Mouse (Mus musculus) lung, adult 18-20 months (tissue): ENCODE measurements at regions not wholly inside any gene's neighbourhood (a gene's known extent, or its start where the extent isn't known, plus 50 kb on each side); places are given as distances from the start of the nearest gene placed in this dataset.

ENCODE experiments used
- DNase-seq, 2 experiments: peaks; one replicate each; pipeline ENCODE4 v3.0.0; 2022; ENCODE audit warnings: mixed read lengths in 2 of 2

DNA sequence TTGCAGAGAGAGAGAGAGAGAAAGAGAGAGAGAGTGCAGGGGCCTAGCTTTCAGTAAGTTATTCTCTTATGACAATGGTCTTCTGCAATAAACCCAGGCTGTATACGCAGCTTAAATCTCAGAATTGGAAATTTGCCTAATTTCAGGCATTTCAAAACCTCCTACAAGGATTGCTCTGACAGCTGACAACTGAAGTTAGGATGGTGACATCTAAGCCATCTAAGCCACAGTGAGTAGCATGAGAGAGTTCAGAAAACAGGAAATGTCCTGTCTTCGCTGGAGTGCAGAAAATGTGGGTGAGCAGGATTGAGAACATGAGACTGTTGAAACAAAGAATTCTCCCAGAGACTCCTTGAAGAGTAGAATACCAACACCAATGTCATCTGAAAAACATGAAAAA lies 56.8 kb downstream of the Fam110c start:
- no peak for DNase-seq

DNA sequence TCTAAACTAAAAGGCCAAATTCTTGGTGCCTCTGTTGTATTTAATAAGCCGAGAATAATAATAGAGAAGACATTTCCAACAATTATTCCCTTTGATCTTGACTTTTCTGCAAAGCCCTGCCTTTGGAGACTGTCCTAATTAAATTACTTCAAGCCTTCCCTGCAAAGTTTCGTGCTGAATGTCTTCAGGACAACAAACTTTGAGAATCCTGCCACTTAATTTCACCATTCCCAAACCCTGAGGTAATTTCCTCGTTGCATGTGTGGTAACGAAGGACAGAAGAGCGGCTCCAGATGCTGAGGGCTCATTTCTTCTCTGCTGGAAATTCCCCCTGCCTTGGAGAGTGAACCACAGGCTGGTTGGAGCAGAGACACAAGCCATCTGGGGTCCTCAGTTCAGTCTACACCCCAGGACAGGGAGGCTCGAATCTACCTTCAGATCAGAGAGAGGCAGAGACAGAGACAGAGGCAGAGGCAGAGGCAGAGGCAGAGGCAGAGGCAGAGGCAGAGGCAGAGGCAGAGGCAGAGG lies 60.9 kb downstream of the Fam110c start:
- DNase-seq: peak in 1 of 2 experiments; percentile 6

DNA sequence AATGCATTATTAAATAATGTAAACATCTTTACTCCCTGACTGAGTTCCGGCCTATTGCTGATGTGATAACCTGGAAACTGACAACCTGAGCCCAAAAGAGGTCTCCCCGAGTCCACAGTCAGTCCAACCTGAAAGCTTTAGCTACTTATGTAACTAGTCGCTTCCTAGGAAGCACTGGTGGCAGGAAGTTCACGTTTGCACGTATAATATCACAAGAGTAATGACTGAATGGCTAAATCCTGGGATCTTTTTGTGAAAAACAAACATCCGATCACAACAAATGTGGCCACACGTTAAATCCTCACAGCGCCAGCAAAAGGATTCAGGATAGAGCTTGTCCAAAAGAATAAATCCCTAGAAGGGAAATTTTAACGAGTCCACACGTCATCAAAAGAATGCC lies 62.7 kb downstream of the Fam110c start:
- DNase-seq: no peak

DNA sequence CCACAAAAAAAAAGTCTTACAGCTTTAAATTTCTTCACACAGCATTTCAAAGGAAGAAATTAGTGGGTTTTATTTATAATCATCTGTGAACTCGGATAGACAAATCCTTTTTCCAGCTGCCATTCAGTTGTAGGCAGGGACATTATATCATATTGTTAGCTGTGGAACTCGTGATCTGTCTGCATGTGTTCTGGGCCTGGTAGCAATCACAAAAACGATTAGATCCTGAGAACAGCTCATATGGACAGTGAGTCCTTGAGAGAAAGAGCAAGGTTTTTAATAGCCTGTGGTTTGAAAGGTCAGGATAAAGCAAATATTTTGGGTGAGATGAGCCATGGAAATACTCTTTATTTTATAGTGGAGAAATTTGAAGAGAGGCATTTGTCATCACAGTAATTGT lies 63.2 kb downstream of the Fam110c start:
- no peak for DNase-seq

DNA sequence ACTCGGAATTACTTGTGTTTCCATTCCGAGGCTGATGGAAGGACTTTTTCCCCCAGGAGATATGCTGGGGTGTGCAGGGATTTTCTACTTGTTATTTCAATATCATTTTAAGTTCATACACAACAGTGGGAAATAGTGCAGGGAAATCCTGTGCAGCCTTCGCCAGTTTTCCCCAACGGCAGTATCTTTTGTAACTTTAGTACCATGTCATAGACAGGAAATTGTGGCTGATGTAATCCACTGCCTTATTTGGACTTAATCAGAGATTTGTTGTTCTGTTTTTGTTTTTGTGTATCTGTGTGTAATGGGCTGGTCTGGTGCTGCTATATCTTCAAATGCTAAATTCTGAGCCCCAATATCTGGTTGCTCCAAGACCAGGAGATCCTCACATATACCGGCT lies 63.8 kb downstream of the Fam110c start:
- DNase-seq: no peak

DNA sequence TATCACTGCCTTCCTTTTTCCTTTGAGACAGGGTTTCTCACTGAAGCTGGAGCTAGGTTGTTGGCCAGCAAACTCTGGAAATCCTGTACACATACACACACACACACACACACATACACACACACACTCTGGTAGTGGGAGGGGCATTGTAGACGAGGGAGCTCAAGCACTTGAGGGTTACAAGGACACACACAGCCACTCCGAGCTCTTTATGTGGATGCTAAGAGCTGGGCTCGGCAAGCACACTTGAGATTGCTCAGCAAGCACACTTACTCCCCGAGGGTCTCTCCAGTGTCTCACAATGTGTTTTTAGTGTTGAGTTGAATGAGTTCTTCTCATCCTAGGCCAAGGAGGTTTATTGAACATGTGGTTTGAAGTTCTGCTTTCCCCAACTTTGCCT lies 66.2 kb downstream of the Fam110c start:
- DNase-seq: peak; percentile 61 to 67

DNA sequence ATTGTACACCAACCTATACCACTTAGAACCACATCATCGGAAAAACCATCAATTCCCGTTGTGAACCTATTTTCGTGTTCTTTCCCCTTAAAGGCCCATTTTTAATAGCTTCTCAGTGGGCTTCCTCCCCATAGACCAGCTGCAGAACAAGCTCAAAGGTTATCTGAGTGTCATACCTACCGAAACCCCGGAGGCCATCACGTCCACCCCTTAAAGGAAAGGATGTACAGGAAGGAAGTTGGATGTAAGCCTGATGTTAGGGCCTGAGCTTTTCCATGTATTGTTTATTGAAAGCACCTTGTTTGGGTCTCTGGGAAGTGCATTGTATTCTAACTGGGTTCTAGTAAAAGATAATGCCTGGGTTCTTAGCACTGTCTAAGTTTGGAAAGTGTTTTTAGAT lies 69.6 kb downstream of the Fam110c start:
- DNase-seq: no peak

DNA sequence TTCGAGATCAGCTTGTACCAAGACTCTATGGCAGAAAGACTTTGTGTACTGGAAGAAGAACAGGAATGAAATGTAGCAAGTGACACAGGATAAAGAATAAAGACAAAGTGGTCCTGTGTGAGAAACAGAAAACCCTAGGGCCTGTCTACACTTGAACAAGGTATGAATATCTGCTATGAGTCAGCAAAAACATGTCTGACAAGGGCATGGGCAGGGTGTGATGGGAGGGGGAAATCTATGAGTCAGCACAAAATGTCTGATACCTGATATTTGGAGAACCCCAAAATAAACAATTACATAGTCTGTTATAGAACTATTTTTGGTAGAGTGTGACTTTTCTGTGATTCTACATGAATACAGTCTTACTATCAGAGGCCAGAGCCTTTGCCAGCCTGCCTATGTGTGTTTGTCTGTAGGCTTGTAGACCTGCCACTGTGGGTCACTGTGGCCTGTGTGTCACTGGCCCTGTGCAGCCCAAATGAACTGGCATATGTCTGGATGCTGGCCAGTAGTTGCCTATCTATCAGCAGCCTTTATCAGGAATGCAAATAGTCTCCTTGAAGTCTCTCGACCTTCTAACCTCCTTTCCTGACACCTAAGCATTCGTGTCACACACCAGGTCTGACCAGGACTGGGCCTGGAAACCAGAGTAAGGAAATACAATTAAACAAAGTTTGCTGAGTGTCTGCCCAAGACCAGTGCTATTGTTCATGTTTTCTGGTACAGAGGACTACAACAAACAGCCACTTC lies 71.5 kb downstream of the Fam110c start:
- DNase-seq: peak in 1 of 2 experiments; percentile 50

DNA sequence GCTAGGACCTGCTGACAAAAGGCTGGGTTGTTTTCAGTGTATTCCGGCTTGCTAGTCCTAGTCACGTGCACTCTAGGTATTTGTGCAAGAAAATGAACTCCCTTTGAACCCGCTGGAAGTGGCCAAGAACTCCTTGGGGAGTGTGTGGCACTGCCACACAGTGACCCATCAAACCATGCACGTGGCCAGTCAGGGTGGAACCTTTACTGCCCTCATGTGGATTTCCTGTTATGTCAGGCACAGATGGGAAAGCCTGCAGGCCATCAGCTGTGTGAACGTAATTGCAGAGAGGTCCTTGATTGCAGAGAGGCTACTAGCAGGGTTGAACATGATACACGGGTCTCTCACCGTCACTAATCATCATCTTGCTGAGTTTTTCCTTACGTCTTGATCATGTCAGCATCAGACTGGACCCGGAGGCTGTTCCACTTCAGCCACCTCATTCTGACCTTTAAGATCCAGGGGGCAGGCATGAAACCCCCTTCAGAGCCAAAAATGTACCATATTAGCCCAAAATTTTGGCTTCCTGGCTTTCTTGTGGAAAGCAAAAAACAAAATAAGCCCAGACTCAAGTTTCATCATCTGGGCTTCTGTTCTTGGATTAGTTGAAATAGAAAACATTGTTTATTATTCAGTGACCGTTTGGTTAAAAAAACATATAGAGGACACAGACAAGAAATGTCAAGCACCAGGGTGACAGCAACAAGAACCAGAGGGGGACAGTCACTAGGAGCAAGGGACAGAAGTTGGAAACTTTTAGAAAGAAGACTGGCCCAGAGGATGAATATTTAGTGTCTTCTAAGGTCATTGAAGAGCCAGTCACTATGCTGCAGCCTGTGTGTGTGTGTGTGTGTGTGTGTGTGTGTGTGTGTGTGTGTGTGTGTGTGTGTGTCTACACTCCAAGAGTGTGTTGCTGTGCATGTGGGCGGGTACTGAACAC lies 75.0 kb downstream of the Fam110c start:
- DNase-seq: peak in 1 of 2 experiments; percentile 41

DNA sequence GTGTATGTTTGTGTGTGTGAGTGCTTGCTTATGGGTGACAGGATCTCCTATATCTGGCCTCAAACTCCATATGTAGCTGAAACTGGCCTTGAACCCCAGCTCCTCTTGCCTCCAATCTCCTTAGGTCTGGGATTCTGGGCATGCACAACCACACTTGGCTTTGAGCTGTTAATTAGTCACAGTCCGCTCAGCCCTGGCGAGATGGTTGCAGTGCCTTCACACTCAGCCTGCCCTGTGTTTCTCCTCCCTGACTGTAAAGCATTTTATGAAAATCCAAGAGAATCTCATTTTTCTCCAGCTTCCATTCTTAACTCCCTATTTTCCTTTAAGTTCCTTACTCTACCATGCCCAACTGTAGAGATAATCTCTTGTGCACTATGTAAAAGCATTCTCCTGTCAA lies 80.1 kb downstream of the Fam110c start:
- DNase-seq: no peak

DNA sequence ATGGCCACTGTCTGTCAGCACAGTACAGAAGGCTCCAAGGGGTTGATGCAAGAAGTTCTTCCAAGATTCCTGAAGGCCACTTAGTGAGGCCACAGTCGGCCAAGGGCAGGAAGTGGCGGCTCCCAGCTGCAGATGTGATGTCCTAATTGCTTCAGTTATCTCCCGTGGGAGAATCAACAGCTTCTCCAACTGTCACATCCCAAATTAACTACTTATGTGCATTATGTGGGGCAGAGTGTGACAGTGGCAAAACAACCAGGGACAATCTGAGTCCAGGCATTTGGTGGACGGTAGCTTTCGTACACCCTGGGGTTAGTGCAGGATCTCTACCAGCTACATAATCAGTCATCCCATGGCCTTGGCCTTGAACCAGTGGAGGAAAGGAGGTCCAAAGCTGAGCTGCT lies 80.9 kb downstream of the Fam110c start:
- DNase-seq: no peak

DNA sequence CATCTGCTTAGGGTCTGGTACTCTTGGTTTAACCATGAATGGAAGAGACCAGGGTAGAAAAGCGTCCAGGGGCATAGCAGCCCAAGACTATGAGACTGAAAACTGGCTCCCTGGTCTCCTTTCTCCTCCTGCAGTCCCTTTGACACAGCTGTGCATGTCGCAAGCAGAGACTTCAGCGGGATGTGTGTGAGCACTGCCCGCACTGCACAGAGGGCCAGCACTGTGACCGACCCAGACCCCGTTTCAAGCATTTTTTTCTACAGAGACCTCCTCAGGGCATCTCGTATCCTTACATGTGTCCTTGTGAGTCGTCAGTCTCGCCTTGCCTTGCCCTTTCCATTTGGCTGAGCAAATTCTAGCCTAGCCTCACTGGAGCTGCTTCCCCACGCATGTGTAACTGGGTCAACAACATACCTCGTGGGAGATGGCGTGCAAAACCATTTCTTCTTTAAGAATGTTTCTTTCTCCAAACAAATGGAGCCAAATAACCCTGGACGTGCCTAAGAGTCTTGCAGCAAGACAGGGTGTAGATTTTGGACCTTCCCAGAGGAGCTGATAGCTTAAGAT lies 82.6 kb downstream of the Fam110c start:
- DNase-seq: no peak

DNA sequence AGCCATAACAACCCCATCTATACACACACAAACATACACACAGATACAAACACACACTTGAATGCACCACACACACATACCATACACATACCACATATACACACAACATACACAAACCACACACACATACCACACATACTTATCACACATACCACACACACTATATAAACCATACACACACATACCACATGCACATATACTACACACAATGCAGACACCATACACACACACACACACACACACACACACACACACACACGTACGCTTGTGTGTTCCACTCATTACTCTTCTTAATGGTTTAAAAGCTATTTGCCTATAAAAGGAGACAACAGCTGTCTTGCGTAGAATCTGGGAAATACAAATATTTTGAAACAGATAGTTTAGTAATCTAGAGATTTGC lies 83.1 kb upstream of the Gm6993 start:
- no peak for DNase-seq

DNA sequence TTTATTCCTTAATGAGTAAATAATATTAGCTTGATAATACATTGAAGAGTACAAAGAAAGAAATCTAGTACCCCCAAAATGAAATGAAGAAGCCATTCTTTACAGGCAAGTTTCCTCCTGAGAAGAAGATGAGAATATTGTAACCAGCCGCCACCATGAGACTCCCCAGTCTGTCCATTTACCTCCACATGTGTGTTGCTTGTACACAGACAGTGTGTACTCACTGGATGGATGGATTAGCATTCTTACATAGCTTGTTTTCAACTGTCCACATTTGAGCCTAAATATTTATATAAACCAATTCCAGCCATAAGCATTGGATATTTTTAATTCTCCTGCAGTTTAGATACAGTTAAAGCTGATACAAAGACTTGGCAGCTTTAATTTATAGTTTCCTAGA lies 82.7 kb upstream of the Gm6993 start:
- no peak for DNase-seq

DNA sequence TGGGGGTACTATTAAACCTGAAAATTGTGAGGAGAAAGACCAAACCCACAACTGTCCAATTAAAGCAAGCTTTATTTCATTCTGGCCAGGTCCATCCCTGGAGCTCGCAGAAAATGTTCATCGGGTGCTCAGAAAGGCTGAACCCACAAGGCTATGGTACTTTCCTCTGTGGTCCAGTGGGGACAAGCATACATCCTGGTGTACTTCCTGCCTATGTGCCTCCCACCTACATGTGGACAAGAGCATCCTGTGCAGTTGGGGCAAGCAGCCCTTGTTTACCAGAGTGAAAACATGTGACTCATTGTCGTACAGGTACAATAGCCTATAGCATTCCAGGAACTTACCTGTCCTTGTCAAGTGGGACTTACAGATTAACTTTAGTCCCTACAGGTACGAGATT lies 81.7 kb upstream of the Gm6993 start:
- no peak for DNase-seq

DNA sequence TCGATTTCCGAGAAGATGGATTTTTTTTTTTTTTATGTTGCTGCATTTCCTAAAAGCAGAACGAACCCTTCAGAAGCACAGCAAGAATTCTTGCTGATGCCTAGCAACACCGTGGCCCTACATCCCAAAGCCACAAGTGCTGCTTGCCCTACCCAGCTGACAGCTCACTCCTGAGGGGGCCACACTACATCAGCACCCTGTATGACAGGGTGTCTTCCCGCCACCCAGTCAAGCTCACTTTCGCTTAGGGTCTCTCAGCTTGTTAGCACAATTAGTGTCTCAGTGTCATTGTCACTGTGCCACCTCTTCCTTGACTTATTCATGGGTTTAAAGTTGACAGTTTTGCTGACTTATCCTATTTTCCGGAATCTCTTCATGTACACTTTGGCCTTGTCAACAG lies 81.2 kb upstream of the Gm6993 start:
- DNase-seq: no peak

DNA sequence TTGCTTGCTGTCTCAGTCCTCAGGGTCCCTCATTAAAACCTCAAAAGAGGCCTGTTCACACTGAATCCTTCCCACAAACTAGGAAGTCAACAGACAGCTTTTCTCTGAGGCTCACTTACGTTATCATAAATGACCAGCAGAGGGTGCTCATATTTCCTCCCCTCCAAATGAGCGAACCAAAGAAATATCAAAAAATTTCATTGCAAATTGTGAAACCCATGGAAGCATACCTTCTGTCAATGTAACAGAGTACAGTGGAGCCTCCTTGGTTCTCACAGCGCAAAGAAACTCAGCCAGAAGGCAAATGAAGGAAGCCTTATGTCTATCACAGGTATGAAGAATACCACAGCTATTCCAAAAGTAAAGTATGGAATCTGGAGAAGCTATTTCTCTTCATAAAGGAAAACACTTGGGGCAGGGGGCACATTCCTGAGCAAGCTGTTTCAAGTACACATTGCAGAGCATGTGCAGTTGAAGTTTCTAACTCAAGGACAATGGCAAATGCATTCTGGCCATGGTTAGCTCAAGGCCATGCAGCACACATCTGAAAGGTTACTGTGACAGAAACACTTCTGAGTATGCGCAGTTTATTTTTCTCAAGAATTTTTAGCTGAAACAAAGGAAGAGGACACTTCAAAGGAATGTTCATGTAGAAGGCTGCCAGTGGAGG lies 72.2 kb upstream of the Gm6993 start:
- peak in 1 of 2 experiments; percentile 24 for DNase-seq

DNA sequence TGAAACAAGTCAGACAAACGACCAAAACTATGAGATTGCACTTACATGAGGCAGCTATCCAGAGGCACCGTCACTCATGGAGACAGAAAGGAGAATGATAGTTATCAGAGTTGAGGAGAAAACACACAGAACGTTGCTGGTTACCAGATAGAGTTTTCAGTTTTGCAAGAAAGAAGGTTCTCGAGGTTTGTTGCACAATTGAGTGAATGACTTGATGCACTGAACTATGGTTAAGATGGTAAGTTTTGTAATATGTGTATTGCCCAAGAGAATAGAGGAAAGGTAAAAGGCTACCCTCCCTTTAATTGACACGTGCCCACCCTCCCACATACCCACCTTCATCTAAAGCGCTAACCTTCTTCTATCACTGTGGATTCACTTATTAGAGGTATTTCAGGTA lies 70.5 kb upstream of the Gm6993 start:
- DNase-seq: peak in 1 of 2 experiments; percentile 28

DNA sequence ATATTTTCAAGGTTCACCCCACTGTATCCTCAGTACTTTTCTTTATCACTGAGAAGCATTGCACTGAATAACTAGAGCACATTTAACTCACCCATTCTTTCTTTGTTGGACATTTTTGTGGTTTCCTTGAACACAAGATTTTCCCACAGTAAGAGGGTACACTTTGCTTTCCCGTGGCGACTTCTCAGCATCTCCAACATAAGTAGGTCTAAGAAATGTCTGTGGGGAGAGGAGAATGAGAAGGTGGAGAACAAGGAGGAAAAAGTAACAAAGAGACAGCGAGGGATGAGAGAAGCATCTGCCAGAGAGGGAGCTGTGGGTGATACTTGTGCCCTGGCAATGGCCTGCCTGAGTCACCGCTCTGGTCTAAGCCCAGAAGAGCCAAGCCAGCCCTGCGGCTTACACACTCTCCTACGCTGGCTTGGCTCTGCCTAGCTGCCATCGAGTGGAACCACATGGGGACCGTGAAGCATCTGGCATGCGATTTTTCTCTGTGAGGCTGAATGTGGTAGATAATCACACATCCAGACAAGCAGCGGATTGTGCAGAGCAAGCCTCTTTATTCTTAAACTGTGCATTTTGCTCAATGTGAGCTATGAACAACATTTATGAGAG lies 69.9 kb upstream of the Gm6993 start:
- DNase-seq: peak; percentile 57 to 69

DNA sequence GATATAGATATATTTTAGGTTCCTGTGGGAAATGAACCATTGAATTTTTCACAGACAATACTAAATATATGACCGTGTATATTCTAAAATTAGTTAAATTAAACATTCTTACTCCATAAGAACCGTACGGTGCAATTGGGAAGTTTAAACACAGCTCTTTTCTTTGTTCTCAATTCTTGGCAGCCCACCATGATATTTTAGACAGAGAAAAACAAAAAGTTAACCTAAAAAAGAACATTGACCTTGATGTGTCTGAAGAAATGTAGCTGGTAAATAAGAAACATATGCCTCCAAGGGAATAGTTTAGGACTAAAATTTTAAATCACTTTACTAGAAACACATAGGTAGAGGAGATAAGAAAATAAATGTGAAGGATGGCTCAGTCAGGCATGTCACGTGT lies 68.6 kb upstream of the Gm6993 start:
- no peak for DNase-seq

DNA sequence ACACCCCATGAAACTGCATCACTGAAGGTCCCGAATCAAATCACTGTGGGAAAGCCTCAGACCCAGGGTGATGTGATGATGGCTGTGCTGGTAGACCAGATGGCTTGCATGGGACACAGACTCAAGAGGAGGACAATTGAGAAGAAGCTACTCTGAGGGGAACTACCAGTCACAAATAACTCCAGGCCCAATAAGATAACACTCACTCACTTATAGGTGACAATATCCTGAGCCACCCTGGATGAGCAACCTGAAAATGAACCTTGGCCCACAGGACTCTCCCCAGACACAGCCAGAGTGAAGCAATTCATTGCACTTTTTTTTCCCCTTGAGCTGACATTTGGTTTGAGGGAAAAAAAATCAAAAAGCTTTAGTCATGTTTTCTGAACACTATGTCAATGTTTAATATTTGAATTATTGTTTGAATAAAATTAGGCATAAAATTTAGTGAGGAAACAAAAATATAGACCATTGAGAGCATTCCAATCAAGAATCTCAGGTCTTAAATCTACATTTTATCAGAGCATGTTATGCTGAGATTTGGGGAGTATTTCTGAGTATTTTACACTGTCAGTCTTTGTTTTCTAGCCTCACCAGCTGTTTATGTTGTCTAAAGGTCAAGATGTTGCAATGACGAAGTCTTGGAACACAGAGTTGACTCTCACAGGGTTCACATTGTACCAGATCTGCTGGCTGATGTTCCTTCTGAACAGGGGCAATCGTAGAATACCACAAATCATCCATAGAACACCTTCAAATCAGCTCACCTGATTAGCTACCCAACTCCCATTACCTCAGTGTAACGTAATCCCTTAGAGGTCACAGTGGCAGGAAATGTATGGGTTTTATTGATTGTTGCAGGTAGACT lies 67.9 kb upstream of the Gm6993 start:
- DNase-seq: peak in 1 of 2 experiments; percentile 30
